Mouse (Mus musculus) CH12.LX (cell line): ENCODE results near the gene Clec4a3. TPM values are rescaled to one million over a fixed set of nuclear protein-coding genes. Genes with fewer than 3 reads are reported as not detected.

Source experiments
- DNase-seq: peaks from one replicate; pipeline ENCODE4 v3.0.0-alpha.2; 2013; ENCODE audit errors: extremely low read depth
- H3K27ac ChIP-seq: 2 replicates; pipeline ENCODE4 v1.5.1; 2012; ENCODE audit warnings: low read depth, mild to moderate bottlenecking, control low read depth, moderate library complexity; ENCODE audit not compliant: insufficient read depth
- H3K27me3 ChIP-seq: replicated peaks from 2 replicates; pipeline ENCODE3; 2012; ENCODE audit warnings: inconsistent platforms
- H3K36me3 ChIP-seq, 2 experiments: replicated peaks in 1 of 2; 2 replicates each; pipeline versions ENCODE3 to v1.6.1; 2012; ENCODE audit warnings: inconsistent platforms in 1 of 2, low read length in 1 of 2, mild to moderate bottlenecking in 1 of 2, mixed read lengths in 1 of 2, moderate library complexity in 1 of 2; ENCODE audit not compliant: control insufficient read depth in 1 of 2, insufficient read depth in 1 of 2
- H3K4me1 ChIP-seq, 2 experiments: 2 replicates each; pipeline ENCODE4 v1.6.1; 2012; ENCODE audit warnings: inconsistent platforms in 1 of 2, moderate library complexity in 1 of 2; ENCODE audit not compliant: insufficient read depth in 2 of 2, control insufficient read depth in 1 of 2
- H3K4me2 ChIP-seq: 2 replicates; pipeline ENCODE4 v1.6.1; 2012; ENCODE audit warnings: low read depth, mild to moderate bottlenecking, control low read depth; ENCODE audit not compliant: poor library complexity, insufficient read depth, severe bottlenecking
- H3K4me3 ChIP-seq, 3 experiments: fragments of 150-350 bp in 1 of 3; sonication (generic) in 1 of 3; replicated peaks in 1 of 3; 2 replicates each; pipeline versions ENCODE3 to v1.5.1; 2011 to 2012; ENCODE audit warnings: low read depth in 2 of 3, low read length in 2 of 3, mild to moderate bottlenecking in 2 of 3, moderate library complexity in 2 of 3, control low read depth in 1 of 3, improper control_type of control experiment in 1 of 3, inconsistent platforms in 1 of 3, mixed read lengths in 1 of 3; ENCODE audit not compliant: poor library complexity in 1 of 3
- H3K79me2 ChIP-seq: replicated peaks from 2 replicates; pipeline ENCODE4 v1.6.1; 2012; ENCODE audit warnings: mild to moderate bottlenecking, moderate library complexity; ENCODE audit not compliant: control insufficient read depth, poor library complexity, insufficient read depth, severe bottlenecking; ENCODE audit errors: extremely low read depth
- H3K9ac ChIP-seq: 2 replicates; pipeline ENCODE4 v1.6.1; 2012; ENCODE audit warnings: low read depth, mild to moderate bottlenecking, control low read depth, moderate library complexity; ENCODE audit not compliant: insufficient read depth
- H3K9me3 ChIP-seq: replicated peaks from 2 replicates; pipeline ENCODE3; 2012; ENCODE audit warnings: low read length, inconsistent platforms, mixed read lengths
- BHLHE40 ChIP-seq: IDR thresholded peaks from 2 replicates; pipeline ENCODE4 v1.6.1; 2011; ENCODE audit warnings: mild to moderate bottlenecking, low read depth, low read length, improper control_type of control experiment
- CHD1 ChIP-seq: IDR thresholded peaks from 2 replicates; pipeline ENCODE4 v1.6.1; 2012; ENCODE audit warnings: low read depth, low read length, improper control_type of control experiment, inconsistent platforms
- CHD2 ChIP-seq: IDR thresholded peaks from 2 replicates; pipeline ENCODE4 v1.6.1; 2011; ENCODE audit warnings: low read length, improper control_type of control experiment
- CTCF ChIP-seq, 2 experiments: IDR thresholded peaks in 1 of 2; conservative IDR thresholded peaks in 1 of 2; 2 replicates each; pipeline ENCODE4 v1.5.1; 2011 to 2012; ENCODE audit warnings: low read depth in 2 of 2, low read length in 2 of 2, improper control_type of control experiment in 1 of 2, inconsistent platforms in 1 of 2, mild to moderate bottlenecking in 1 of 2, moderate library complexity in 1 of 2
- EP300 ChIP-seq: IDR thresholded peaks from 2 replicates; pipeline ENCODE4 v1.6.1; 2011; ENCODE audit warnings: low read length, improper control_type of control experiment
- IRF4 ChIP-seq: IDR thresholded peaks from 2 replicates; pipeline ENCODE4 v1.6.1; 2014; ENCODE audit warnings: low read depth, mild to moderate bottlenecking, inconsistent platforms, low read length, improper control_type of control experiment
- JUND ChIP-seq: conservative IDR thresholded peaks from 2 replicates; pipeline ENCODE4 v1.6.1; 2011; ENCODE audit warnings: low read depth, low read length, improper control_type of control experiment
- MYC ChIP-seq: IDR thresholded peaks from 2 replicates; pipeline ENCODE4 v1.6.1; 2011; ENCODE audit warnings: low read depth, mild to moderate bottlenecking, improper control_type of control experiment, low read length
- NELFE ChIP-seq: IDR thresholded peaks from 2 replicates; pipeline ENCODE4 v1.6.1; 2011; ENCODE audit warnings: low read depth, low read length, improper control_type of control experiment
- PAX5 ChIP-seq: IDR thresholded peaks from 2 replicates; pipeline ENCODE4 v1.6.1; 2012; ENCODE audit warnings: low read length, inconsistent platforms, mixed read lengths
- RAD21 ChIP-seq: IDR thresholded peaks from 2 replicates; pipeline ENCODE4 v1.6.1; 2011; ENCODE audit warnings: low read depth, mild to moderate bottlenecking, low read length, improper control_type of control experiment, moderate library complexity
- SMC3 ChIP-seq: IDR thresholded peaks from 2 replicates; pipeline ENCODE4 v1.6.1; 2011; ENCODE audit warnings: low read depth, low read length, improper control_type of control experiment
- USF1 ChIP-seq: IDR thresholded peaks from 2 replicates; pipeline ENCODE4 v1.6.1; 2014; ENCODE audit warnings: low read depth, mild to moderate bottlenecking, inconsistent platforms, low read length, improper control_type of control experiment
- ZC3H11A ChIP-seq: IDR thresholded peaks from 2 replicates; pipeline ENCODE4 v1.6.1; 2012; ENCODE audit warnings: low read depth, mild to moderate bottlenecking, inconsistent platforms, low read length, improper control_type of control experiment
- dilution Hi-C: fragments of 300-500 bp; cut with MboI; formaldehyde crosslinking; loops from 2 replicates; pipeline ENCODE4 v1.14.3; 2020; ENCODE audit warnings: low sequenced_read_pairs; ENCODE audit not compliant: extremely low pct_unique_long_range_greater_than_20kb, extremely low pct_ligation_motif_present
- in situ Hi-C: fragments of 300-500 bp; cut with MboI; formaldehyde crosslinking; loops from 3 replicates; pipeline ENCODE4 v1.14.3; 2019; ENCODE audit warnings: low sequenced_read_pairs, low pct_ligation_motif_present, low pct_unique_long_range_greater_than_20kb, mixed read lengths
- polyA plus RNA-seq: library from polyadenylated mRNA; unstranded; fragments of >175 nt; gene quantifications from 2 replicates; pipeline ENCODE4 v1.2.1, GENCODE M21; 2012; ENCODE audit warnings: low read depth; ENCODE audit not compliant: insufficient read length
- total RNA-seq, 2 experiments: library from RNA; depleted of rRNA; stranded (reverse); fragments of 300-350 nt in 1 of 2; fragments of >200 nt in 1 of 2; gene quantifications; 2 replicates each; pipeline ENCODE4 v1.2.3; 2012 to 2014

Gene Clec4a3
- total and polyA plus RNA-seq, 3 experiments, result not detected

DNA sequence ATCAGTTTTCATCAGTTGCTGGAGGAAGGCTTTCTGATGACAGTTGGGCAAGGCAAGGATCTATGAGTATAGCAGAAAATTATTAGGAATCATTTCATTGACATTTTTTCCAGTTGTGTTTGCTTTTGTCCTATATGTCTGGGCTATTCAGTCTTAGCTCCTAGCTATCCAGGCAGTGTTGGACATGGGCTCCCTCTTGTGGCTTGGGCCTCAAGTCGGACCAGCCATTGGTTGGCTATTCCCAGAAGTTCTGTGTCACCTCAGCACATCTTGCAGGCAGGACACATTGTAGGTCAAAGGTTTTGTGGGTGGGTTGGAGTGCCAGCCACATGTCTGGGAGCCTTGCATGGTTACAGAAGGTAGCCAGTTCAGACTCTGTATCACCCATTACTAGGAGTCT, 53.3 kb downstream of the Clec4a3 start:
- Histone ChIP-seq H3K79me2 (no peaks in the 10 kb centered on the region), H3K4me2 (no peak overlapping the region), H3K9me3 (no peaks in the 10 kb centered on the region), H3K27ac (no peak overlapping the region), H3K9ac (no peak overlapping the region), H3K27me3 (peaks cover 4% of the 10 kb centered on the region), H3K4me1 (no peaks in the 10 kb centered on the region), H3K4me3 (no peak overlapping the region)
- in situ Hi-C loops, result loop anchor here (10.0 kb wide), 1 partner anchor 111 kb away; no protein-coding TSS in a partner anchor
- dilution Hi-C loops, result no loop called here
- TF ChIP-seq CHD1, result no peak
- TF ChIP-seq ZC3H11A, result no peak
- peak; percentile 77 for TF ChIP-seq SMC3
- TF ChIP-seq JUND, result no peak
- TF ChIP-seq CHD2, result no peak
- TF ChIP-seq IRF4, result no peak
- TF ChIP-seq EP300, result no peak
- no peak for TF ChIP-seq NELFE
- no peak for TF ChIP-seq BHLHE40
- TF ChIP-seq PAX5, result no peak
- TF ChIP-seq USF1, result no peak
- no peak for TF ChIP-seq MYC
- peak; percentile 10 to 75; a peak in 2 of 4 replicates for TF ChIP-seq CTCF (conservative IDR thresholded peaks at IDR 0.05 in 1 of 2, IDR thresholded peaks at IDR 0.05 in 1 of 2; ENCODE audit: low read depth in 2 of 2, low read length in 2 of 2)
- TF ChIP-seq RAD21, result peak; percentile 71
- TF ChIP-seq, all 38 proteins: peak for 3
- H3K36me3 ChIP-seq, result no peaks in the 10 kb centered on the region
- DNase-seq, result peak; percentile 30

Other genes with a start within 250 kb of the Clec4a3 start
- not detected in 2 replicates for gene Nanog, start 245.0 kb upstream of the Clec4a3 start, total RNA-seq (2012; rRNA removed)
- not detected in 2 replicates for gene Nanog, start 245.0 kb upstream of the Clec4a3 start, total RNA-seq (2014; rRNA removed)
- 0.12 and 0.27 TPM in 2 replicates for gene Nanog, start 245.0 kb upstream of the Clec4a3 start, polyA plus RNA-seq
- 27.8 and 38.3 TPM in 2 replicates for gene Slc2a3, start 150.9 kb upstream of the Clec4a3 start, total RNA-seq (2012; rRNA removed)
- 29.7 and 32.4 TPM in 2 replicates for gene Slc2a3, start 150.9 kb upstream of the Clec4a3 start, total RNA-seq (2014; rRNA removed)
- 23.7 and 28.8 TPM in 2 replicates for gene Slc2a3, start 150.9 kb upstream of the Clec4a3 start, polyA plus RNA-seq
- gene Foxj2, start 132.6 kb upstream of the Clec4a3 start, total RNA-seq (2012; rRNA removed), result 2.5 and 2.7 TPM in 2 replicates
- 1.8 and 1.9 TPM in 2 replicates for gene Foxj2, start 132.6 kb upstream of the Clec4a3 start, total RNA-seq (2014; rRNA removed)
- gene Foxj2, start 132.6 kb upstream of the Clec4a3 start, polyA plus RNA-seq, result 4.6 and 5.4 TPM in 2 replicates
- 0.89 and 1.1 TPM in 2 replicates for gene C3ar1, start 96.4 kb upstream of the Clec4a3 start, total RNA-seq (2012; rRNA removed)
- gene C3ar1, start 96.4 kb upstream of the Clec4a3 start, total RNA-seq (2014; rRNA removed), result 1.4 and 1.6 TPM in 2 replicates
- 4.7 TPM in 2 replicates for gene C3ar1, start 96.4 kb upstream of the Clec4a3 start, polyA plus RNA-seq
- 12.7 and 12.9 TPM in 2 replicates for gene Necap1, start 78.0 kb upstream of the Clec4a3 start, total RNA-seq (2012; rRNA removed)
- gene Necap1, start 78.0 kb upstream of the Clec4a3 start, total RNA-seq (2014; rRNA removed), result 29.5 and 30.6 TPM in 2 replicates
- gene Necap1, start 78.0 kb upstream of the Clec4a3 start, polyA plus RNA-seq, result 26.9 and 29.2 TPM in 2 replicates
- gene Clec4a1, start 30.7 kb upstream of the Clec4a3 start, total RNA-seq (2012; rRNA removed), result 0.08 TPM in 1 of 2 replicates, not detected in the other
- gene Clec4a1, start 30.7 kb upstream of the Clec4a3 start, total RNA-seq (2014; rRNA removed), result not detected in 2 replicates
- 0.30 and 0.31 TPM in 2 replicates for gene Clec4a1, start 30.7 kb upstream of the Clec4a3 start, polyA plus RNA-seq
- not detected in 2 replicates for gene Clec4a4, start 37.9 kb downstream of the Clec4a3 start, total RNA-seq (2012; rRNA removed)
- not detected in 2 replicates for gene Clec4a4, start 37.9 kb downstream of the Clec4a3 start, total RNA-seq (2014; rRNA removed)
- not detected in 2 replicates for gene Clec4a4, start 37.9 kb downstream of the Clec4a3 start, polyA plus RNA-seq
- not detected in 2 replicates for gene Clec4b1, start 97.4 kb downstream of the Clec4a3 start, total RNA-seq (2012; rRNA removed)
- not detected in 2 replicates for gene Clec4b1, start 97.4 kb downstream of the Clec4a3 start, total RNA-seq (2014; rRNA removed)
- not detected in 2 replicates for gene Clec4b1, start 97.4 kb downstream of the Clec4a3 start, polyA plus RNA-seq
- not detected in 2 replicates for gene Clec4a2, start 153.9 kb downstream of the Clec4a3 start, total RNA-seq (2012; rRNA removed)
- gene Clec4a2, start 153.9 kb downstream of the Clec4a3 start, total RNA-seq (2014; rRNA removed), result not detected in 2 replicates
- gene Clec4a2, start 153.9 kb downstream of the Clec4a3 start, polyA plus RNA-seq, result not detected in 2 replicates
- gene Clec4b2, start 220.4 kb downstream of the Clec4a3 start, total RNA-seq (2012; rRNA removed), result not detected in 2 replicates
- not detected in 2 replicates for gene Clec4b2, start 220.4 kb downstream of the Clec4a3 start, total RNA-seq (2014; rRNA removed)
- not detected in 2 replicates for gene Clec4b2, start 220.4 kb downstream of the Clec4a3 start, polyA plus RNA-seq